Mouse (Mus musculus) brain, embryonic 14.5 days (tissue): ENCODE data around the gene Gatm. TPM values are rescaled to one million over a fixed set of nuclear protein-coding genes. Genes with fewer than 3 reads are reported as not detected.

ENCODE experiments used
- DNase-seq: peaks from one replicate; pipeline ENCODE4 v3.0.0-alpha.2; 2011; ENCODE audit warnings: low read depth
- CTCF ChIP-seq: fragments of 200-500 bp; IDR thresholded peaks from 2 replicates; pipeline ENCODE4 v1.5.1; 2012; ENCODE audit warnings: inconsistent platforms, mild to moderate bottlenecking, moderate library complexity, borderline replicate concordance; ENCODE audit not compliant: insufficient read depth, insufficient read length; ENCODE audit errors: extremely low read depth
- POLR2A ChIP-seq: fragments of 200-500 bp; IDR thresholded peaks from 2 replicates; pipeline ENCODE4 v1.6.1; 2012; ENCODE audit warnings: mild to moderate bottlenecking, inconsistent platforms, borderline replicate concordance; ENCODE audit not compliant: poor library complexity, insufficient read depth, insufficient read length, severe bottlenecking; ENCODE audit errors: extremely low read depth
- polyA plus RNA-seq: library from polyadenylated mRNA; depleted of rRNA; stranded (reverse); fragments of >200 nt; gene quantifications from 2 replicates; pipeline ENCODE4 v1.2.3, GENCODE M21; 2012; rRNA removed

Gene Gatm
- 16.3 and 25.1 TPM in 2 replicates for polyA plus RNA-seq

DNA sequence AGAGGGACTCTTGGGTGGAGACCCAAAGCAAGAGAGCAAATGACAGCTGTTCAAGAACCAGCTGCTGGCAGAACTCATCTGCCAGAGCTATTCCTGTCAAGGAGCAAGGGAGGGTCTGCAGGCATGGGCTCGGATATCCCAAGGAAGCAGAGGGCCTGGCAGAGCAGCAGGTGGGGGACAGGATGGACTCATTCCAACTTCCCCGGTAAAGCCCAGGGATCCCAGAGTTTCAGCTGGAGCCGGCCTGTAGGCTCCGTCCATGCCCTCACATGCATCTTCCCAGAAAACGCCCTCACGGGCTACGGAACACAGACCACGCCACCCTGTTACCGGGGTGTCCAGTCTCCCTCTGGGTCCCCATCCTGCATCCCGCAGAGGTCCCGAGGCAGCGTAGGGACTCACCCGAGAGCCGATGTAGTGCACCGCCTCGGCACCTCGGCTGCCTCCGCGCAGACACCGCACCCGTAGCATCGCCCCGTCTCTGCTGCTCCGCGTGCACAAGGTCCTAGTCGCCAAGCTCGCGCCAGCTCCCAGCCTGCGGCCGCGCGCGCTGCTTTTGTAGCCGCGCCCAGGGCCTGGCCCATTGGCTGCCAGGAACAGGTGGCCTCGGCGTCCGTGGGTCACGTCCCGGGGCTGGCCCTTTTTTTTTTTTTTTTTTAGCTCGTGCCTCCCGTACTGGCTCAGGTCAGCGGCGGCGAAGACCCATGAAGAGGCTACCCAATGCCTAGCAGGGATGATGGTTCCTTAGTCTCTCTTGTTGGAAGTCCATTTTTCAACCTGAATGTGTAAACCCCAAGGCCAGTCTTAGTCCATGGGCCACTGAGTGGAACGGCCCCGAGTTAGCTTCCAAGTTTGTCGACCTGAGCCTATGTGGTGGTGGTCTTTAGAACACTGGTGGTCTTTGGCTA is at the start of gene Gatm:
Gatm (minus strand) TSS at position 558 of the 908 bp plus-strand sequence.
- peak; percentile 91 for DNase-seq
- TF ChIP-seq CTCF (no peak), POLR2A (no peak; the same call in 1 of the 2 replicates)

DNA sequence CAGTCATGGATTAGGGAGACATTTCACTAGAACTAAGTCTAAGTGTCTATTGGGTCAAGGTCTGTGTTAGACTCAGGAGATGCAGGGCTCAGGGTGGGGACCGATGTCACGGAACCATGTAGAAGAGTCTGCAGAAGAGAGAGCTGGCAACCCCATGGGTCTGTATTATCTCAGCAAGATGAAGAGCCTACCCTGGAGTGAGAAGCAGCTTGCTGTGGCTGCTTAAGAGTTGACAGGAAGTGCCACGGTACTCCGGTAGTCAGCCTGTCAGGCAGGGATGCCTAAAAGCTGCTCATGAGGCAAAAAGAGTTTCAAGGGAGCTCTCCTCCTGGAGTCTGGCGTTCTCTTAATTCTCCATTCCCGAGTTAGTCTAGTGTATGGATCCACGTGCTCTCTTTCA is 48.7 kb upstream of the Gatm start:
- TF ChIP-seq POLR2A = no peak
- TF ChIP-seq CTCF = no peak

DNA sequence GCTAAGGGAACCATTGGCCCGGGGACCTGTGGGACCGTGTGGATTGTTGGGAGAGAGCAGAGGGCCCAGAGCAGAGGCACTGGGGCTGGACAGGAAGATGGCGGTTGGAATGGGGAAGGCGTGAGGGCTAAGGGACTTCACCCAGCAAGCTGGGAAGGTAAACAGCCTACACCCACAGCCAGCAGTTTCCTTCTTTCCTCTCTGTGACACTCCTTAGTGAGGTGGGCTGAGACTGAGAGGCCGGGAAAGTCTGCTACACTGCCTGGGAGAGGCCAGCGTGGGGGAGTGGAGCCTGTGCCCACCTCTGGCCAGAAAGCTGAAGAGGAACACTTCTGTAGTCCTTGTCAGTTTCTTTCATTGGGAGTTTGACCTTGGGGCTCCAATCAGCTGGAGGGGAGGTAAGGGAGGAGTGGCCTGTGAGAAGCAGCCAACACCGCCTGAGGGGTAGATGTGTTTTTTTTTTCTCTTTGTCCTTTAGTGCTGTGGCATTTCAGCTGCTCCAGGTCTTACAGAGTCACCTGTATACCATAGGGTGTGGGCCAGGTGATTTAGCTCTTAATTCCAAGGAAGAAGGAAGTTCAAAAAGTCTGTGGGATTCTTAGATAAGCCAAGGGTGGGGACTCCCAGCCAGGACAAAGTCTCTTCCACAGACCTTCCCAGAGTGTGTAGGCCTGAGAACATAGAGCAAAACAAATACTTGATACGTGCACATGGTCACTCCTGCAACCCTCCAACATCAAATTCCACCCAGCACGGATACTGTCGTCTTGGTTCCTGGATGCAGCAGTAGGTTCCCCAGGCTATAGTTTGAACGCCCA is 46.8 kb upstream of the Gatm start:
- TF ChIP-seq POLR2A (no peak), CTCF (no peak)
- no peak for DNase-seq

More for the DNA sequence above, 48.7 kb upstream of the Gatm start:
- no peak for DNase-seq

DNA sequence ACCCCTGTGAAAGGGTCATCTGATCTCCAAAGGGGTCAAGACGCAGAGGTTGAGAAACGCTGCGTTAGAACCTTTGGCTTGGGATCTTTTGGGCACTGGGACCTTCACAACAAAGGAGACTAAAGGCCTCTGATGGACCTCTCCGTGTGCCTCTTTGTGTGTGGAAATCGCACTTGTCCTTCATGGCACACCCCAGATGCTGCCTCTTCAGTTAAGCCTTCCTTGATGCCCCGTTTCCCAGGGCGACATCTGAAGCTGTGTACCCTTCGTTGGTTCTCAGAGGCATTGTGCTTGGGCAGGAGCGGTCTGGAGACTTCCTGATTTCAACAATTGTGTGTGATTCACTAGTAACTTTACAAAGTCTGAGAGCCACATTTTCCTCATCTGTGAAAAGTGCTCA is 45.7 kb upstream of the Gatm start:
- DNase-seq = no peak
- no peak for TF ChIP-seq POLR2A
- TF ChIP-seq CTCF = no peak

DNA sequence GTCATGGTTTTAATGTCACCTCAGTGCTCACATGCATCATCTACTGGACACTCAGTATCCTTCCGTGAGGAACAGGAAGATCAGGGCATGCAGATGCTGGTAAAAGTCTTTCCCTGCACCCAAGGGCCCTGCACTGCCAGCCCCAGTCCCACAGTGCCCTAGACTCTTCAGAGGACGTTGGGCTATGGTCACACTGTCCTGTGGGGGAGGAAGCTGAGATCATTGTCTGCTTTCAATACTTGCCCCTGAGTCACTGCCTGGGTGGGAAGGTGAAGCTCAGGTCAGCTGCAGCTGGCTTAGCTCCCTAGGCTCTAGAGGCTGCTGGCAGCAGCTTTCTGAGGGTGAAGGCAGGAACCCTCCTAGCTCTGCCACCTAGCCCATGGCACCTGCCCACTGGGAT is 44.9 kb upstream of the Gatm start:
- DNase-seq = no peak
- TF ChIP-seq CTCF (no peak), POLR2A (no peak)

DNA sequence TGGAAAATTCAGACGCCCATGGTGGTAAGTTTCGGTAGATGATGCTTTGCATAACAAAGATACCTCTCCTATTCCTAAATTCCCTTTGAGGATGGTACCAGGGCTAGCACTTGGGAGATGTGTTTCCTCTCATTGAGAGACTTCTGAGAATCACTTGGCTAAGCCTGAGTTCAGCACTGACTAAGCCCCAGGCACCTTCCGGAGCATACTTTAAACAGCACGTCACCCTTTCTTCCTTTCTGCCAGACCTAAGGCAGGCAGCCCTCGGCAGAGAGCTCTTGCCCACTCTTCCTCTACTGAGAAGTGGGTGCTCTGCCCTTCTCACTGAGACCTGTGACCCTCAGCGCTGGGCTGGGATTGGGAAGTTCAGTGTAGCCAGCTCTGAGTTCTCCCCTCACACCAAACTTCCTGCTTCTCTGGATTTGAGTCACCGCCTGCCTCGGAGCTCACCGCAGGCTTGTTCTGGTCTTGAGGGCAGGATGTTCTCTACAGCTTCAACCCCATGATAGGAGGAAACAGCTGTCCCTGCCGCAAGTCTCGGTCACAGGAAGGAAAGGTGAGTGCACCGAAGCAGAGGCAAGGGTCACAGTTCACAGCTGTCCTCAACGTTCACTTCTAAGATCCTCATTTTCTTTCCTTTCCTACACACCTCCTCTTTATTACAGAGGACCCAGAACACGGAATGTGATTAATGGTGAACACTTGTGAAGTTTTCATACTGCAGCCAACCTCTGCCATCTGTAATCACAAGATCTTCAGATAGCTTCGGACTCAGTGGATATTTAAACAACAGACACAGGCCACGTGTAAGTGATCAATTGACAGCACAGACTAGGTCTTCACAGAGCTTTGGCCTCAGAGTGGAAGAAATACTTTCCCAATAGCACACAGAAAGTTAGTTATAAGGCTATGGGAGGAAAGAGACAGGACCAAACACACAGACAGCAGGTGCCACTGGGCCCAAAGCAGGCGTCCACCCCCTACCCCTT is 41.3 kb upstream of the Gatm start:
- TF ChIP-seq POLR2A (no peak), CTCF (no peak)
- no peak for DNase-seq

DNA sequence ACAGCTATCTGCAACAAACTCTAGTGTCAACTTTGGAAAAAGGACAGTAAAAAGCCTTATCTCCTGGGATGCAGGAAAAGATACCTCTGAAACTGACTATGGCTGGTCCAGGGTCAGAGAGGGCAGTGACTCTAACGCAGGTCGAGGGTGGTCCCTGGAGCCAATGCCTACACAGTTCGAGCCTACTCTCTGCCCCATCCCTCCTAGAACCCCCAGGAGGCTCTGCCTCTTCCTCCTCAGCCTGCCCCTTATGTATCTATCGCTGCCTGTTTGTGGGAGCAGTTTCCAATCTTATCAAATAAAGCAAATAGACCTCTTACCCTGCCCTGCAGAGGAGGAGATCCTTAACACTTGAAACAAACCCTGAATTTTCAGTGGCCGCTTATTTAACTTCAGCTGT is 27.6 kb upstream of the Gatm start:
- TF ChIP-seq POLR2A (no peak), CTCF (no peak)
- no peak for DNase-seq

DNA sequence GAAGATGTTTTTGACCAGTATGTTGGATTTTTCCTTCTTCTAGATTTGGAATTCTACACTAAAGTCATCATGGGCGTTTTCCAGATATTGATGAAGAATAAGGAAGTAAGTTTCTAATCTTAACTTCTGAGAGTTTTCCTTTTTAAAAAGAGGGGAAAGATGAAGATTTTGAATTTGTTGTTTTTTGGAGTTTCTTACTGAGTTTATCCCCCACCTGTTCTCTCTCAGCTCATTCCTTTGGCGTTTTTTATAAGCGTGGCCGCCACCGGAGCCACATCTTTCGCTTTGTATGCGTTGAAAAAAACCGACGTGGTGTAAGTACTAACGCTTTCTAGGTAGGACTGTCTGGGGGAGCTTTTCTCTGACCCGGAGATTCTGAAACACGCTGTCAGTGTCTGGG is 26.9 kb upstream of the Gatm start:
- TF ChIP-seq POLR2A (no peak), CTCF (no peak)
- no peak for DNase-seq

DNA sequence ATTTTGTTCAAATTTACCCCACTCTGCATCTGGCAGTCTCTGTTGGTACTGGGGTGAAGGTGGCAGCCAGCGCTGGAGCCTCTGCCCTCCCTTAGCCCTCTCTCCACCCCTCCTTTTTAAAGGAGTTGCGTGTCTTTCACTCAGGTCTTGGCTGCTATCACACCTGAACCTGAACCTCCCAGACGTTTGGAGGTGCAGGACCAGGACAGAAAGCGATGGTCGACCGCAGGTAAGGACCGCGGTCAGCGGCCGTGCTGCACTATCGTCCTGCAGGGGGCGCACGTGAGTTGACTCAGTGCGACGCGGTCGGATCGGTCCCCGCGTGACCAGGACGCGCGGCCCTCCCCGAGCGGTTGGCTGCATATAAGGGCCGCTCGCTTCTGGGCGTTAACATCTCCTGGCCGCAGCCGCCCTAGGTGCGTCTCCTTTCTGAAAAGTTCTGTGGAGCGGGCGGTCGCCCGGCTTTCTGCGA is 26.5 kb upstream of the Gatm start:
- TF ChIP-seq POLR2A (no peak), CTCF (peak; percentile 87)
- DNase-seq = peak; percentile 71

DNA sequence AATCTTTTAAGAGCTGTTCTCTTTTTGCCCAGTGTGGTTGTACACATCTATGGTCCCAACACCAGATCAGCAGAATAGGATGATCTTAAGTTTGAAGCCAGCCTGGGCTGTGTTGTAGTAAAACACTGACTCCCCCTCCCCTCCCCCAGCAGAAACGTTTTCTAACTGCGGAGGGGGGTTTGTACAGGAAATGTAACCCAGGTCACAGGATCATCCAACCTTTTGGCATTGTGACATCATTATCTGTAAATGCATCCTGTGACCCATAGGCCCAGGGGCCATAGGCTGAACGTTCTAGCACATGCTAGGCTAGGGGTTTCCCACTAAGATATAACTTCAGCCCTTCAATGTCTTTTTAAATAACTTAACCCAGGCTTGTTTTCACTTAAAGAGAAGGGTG is 25.6 kb upstream of the Gatm start, which contains the start of gene AA467197:
AA467197 (plus strand) TSS at position 301 of the 400 bp plus-strand sequence.
- TF ChIP-seq POLR2A (no peak), CTCF (no peak)
- DNase-seq = no peak

DNA sequence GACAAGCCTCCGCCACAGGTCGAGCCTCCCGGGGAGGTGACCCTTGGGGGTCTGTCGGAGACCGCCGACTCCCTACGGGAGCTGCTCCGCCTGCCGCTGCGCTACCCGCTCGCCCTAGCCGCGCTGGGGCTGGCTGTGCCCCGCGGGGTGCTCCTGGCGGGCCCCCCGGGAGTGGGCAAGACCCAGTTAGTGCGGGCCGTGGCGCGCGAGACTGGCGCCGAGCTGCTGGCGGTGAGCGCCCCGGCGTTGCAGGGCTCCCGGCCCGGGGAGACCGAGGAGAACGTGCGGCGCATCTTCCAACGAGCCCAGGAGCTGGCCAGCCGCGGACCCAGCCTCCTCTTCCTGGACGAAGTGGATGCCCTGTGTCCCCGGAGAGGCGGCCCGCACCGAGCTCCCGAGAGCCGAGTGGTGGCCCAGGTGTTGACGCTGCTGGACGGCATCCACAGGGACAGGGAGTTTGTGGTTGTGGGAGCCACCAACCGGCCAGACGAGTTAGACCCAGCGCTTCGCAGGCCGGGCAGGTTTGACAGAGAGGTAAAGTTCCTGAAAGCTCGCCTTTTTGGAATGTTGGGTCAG is 20.2 kb upstream of the Gatm start:
- peak; percentile 43 for DNase-seq
- TF ChIP-seq CTCF = no peak
- no peak for TF ChIP-seq POLR2A
